Mouse (Mus musculus): ENCODE data around the gene Tvp23b. TPM values are rescaled to one million over a fixed set of nuclear protein-coding genes. Genes with fewer than 3 reads are reported as not detected.
A peak's percentile ranks its signal among the peaks of the same experiment; 100 is the strongest.

The Tvp23b gene
- 44.5 and 51.3 TPM in 2 replicates for polyA plus RNA-seq (2012; rRNA removed)

GRCm38 (mm10) chr11:62879220-62880048, at the start of gene Tvp23b:
Gene Tvp23b, plus strand, starts transcription at chr11:62879455.
- peak; percentile 80 for DNase-seq (ENCODE audit: low spot score)

GRCm38 (mm10) chr11:62830387-62830786, 48.9 kb upstream of the Tvp23b start:
- no peak for DNase-seq (ENCODE audit: low spot score)

- DNase-seq (ENCODE audit: low spot score) = no peak
Observed at GRCm38 (mm10) chr11:62831906-62832305, 47.3 kb upstream of the Tvp23b start.

GRCm38 (mm10) chr11:62844562-62844961, 34.7 kb upstream of the Tvp23b start:
- no peak for DNase-seq (ENCODE audit: low spot score)

- DNase-seq (ENCODE audit: low spot score) = no peak
Observed at GRCm38 (mm10) chr11:62845730-62846129, 33.5 kb upstream of the Tvp23b start.

- no peak for DNase-seq (ENCODE audit: low spot score)
Observed at GRCm38 (mm10) chr11:62846961-62847654, 32.1 kb upstream of the Tvp23b start, which contains the start of gene Fbxw10. Gene Fbxw10, plus strand, starts transcription at chr11:62847069.

GRCm38 (mm10) chr11:62847655-62848191, 31.5 kb upstream of the Tvp23b start:
- no peak for DNase-seq (ENCODE audit: low spot score)

- DNase-seq (ENCODE audit: low spot score) = no peak
Observed at GRCm38 (mm10) chr11:62848301-62848700, 31.0 kb upstream of the Tvp23b start.

- DNase-seq (ENCODE audit: low spot score) = no peak
Observed at GRCm38 (mm10) chr11:62851199-62851598, 28.1 kb upstream of the Tvp23b start.

GRCm38 (mm10) chr11:62853334-62853733, 25.9 kb upstream of the Tvp23b start:
- DNase-seq (ENCODE audit: low spot score) = no peak

- no peak for DNase-seq (ENCODE audit: low spot score)
Observed at GRCm38 (mm10) chr11:62865562-62865961, 13.7 kb upstream of the Tvp23b start.

- no peak for DNase-seq (ENCODE audit: low spot score)
Observed at GRCm38 (mm10) chr11:62866685-62867084, 12.6 kb upstream of the Tvp23b start.

- DNase-seq (ENCODE audit: low spot score) = no peak
Observed at GRCm38 (mm10) chr11:62869201-62869600, 10.1 kb upstream of the Tvp23b start.

- no peak for DNase-seq (ENCODE audit: low spot score)
Observed at GRCm38 (mm10) chr11:62869715-62870371, 9.4 kb upstream of the Tvp23b start.

- DNase-seq (ENCODE audit: low spot score) = no peak
Observed at GRCm38 (mm10) chr11:62873479-62873878, 5.8 kb upstream of the Tvp23b start.

GRCm38 (mm10) chr11:62875696-62876095, 3.6 kb upstream of the Tvp23b start:
- DNase-seq (ENCODE audit: low spot score) = no peak

- DNase-seq (ENCODE audit: low spot score) = no peak
Observed at GRCm38 (mm10) chr11:62876445-62876844, 2.8 kb upstream of the Tvp23b start.

GRCm38 (mm10) chr11:62877391-62877790, 1.9 kb upstream of the Tvp23b start:
- no peak for DNase-seq (ENCODE audit: low spot score)

- no peak for DNase-seq (ENCODE audit: low spot score)
Observed at GRCm38 (mm10) chr11:62878728-62879127, 527 bp upstream of the Tvp23b start.

GRCm38 (mm10) chr11:62883407-62883806, 4.2 kb downstream of the Tvp23b start:
- DNase-seq (ENCODE audit: low spot score) = no peak

GRCm38 (mm10) chr11:62885323-62885722, 6.1 kb downstream of the Tvp23b start:
- no peak for DNase-seq (ENCODE audit: low spot score)

GRCm38 (mm10) chr11:62890796-62891195, 11.5 kb downstream of the Tvp23b start:
- no peak for DNase-seq (ENCODE audit: low spot score)
